Mouse (Mus musculus) limb, embryonic 14.5 days (tissue): ENCODE measurements at regions not wholly inside any gene's neighbourhood (a gene's known extent, or its start where the extent isn't known, plus 50 kb on each side); places are given as distances from the start of the nearest gene placed in this dataset.

Experiments
- ATAC-seq: fragments of 200-750 bp; cut with Nextera tagmentation; 2 replicates; pipeline ENCODE4 v1.8.0; 2017; ENCODE audit warnings: low read depth, moderate number of reproducible peaks, moderate TSS enrichment; ENCODE audit not compliant: low FRiP score
- DNase-seq: peaks from one replicate; pipeline ENCODE4 v3.0.0-alpha.2; 2015; ENCODE audit warnings: low spot score
- H3K27ac ChIP-seq: fragments of 300-500 bp; sonication (generic); replicated peaks from 2 replicates; pipeline ENCODE4 v1.5.1; 2014; ENCODE audit warnings: low read depth, mild to moderate bottlenecking, low read length, moderate library complexity, mixed read lengths
- H3K27me3 ChIP-seq: fragments of 300-500 bp; sonication (generic); 2 replicates; pipeline ENCODE4 v1.6.1; 2014; ENCODE audit warnings: low read length, mixed read lengths; ENCODE audit not compliant: control insufficient read depth, insufficient read depth
- H3K36me3 ChIP-seq: fragments of 300-500 bp; sonication (generic); 2 replicates; pipeline ENCODE4 v1.6.1; 2014; ENCODE audit warnings: mild to moderate bottlenecking, low read length, moderate library complexity, mixed read lengths; ENCODE audit not compliant: control insufficient read depth, insufficient read depth
- H3K4me1 ChIP-seq: fragments of 300-500 bp; sonication (generic); 2 replicates; pipeline ENCODE4 v1.6.1; 2014; ENCODE audit warnings: antibody characterized with exemption, low read length, mixed read lengths; ENCODE audit not compliant: control insufficient read depth, insufficient read depth
- H3K4me2 ChIP-seq: fragments of 300-500 bp; sonication (generic); replicated peaks from 2 replicates; pipeline ENCODE4 v1.6.1; 2014; ENCODE audit warnings: low read depth, mild to moderate bottlenecking, low read length, moderate library complexity; ENCODE audit not compliant: severe bottlenecking
- H3K4me3 ChIP-seq: fragments of 300-500 bp; sonication (generic); replicated peaks from 2 replicates; pipeline ENCODE4 v1.5.1; 2014; ENCODE audit warnings: low read length
- H3K9ac ChIP-seq: fragments of 300-500 bp; sonication (generic); 2 replicates; pipeline ENCODE4 v1.6.1; 2014; ENCODE audit warnings: mild to moderate bottlenecking, low read depth, low read length, moderate library complexity; ENCODE audit not compliant: severe bottlenecking
- H3K9me3 ChIP-seq: fragments of 300-500 bp; sonication (generic); 2 replicates; pipeline ENCODE4 v1.6.1; 2016; ENCODE audit warnings: low read length; ENCODE audit not compliant: control insufficient read depth
- POLR2A ChIP-seq: fragments of 200-500 bp; IDR thresholded peaks from 2 replicates; pipeline ENCODE4 v1.8.0; 2012; ENCODE audit warnings: inconsistent platforms, mild to moderate bottlenecking, moderate library complexity, borderline replicate concordance; ENCODE audit not compliant: insufficient read depth, insufficient read length; ENCODE audit errors: extremely low read depth
- WGBS: fragments of 180-500 bp; shearing (Covaris S2); extraction: QIAGEN DNeasy Blood & Tissue Kit; methylation state at CpG from one replicate; pipeline ENCODE4 v1.1.7; 2014; 5-methylcytosine and 5-hydroxymethylcytosine counted together

DNA sequence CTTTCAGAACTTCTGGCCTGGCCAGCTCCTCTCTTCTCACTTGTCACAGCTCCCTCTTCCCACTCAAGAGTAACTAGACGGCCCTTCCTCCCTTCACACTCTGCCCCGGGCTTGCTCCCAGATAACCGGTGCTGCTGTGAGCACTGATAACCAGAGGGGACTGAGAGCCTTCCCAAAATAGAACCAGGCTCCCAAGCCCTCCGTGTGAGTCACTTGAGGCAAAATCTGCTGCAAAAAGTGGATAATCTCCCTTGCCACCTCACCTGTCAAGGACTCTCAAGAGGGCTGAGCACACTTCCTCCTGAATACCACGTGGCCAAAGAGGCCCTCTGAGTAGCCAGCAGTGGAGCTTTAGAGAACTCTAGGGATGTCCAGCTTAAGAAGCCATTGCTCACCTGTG, 257.6 kb upstream of the Irx2 start:
- Histone ChIP-seq H3K4me3 (no peak overlapping the region), H3K9me3 (no peaks in the 10 kb centered on the region), H3K27ac (no peak overlapping the region), H3K27me3 (peaks cover 21% of the 10 kb centered on the region), H3K9ac (no peak overlapping the region), H3K4me2 (no peak overlapping the region), H3K36me3 (no peaks in the 10 kb centered on the region), H3K4me1 (peaks cover 8% of the 10 kb centered on the region)
- ATAC-seq (no peak), DNase-seq (no peak)
- WGBS, result 58% methylated on average over 5 of the region's 5 CpGs
- TF ChIP-seq POLR2A, result no peak

DNA sequence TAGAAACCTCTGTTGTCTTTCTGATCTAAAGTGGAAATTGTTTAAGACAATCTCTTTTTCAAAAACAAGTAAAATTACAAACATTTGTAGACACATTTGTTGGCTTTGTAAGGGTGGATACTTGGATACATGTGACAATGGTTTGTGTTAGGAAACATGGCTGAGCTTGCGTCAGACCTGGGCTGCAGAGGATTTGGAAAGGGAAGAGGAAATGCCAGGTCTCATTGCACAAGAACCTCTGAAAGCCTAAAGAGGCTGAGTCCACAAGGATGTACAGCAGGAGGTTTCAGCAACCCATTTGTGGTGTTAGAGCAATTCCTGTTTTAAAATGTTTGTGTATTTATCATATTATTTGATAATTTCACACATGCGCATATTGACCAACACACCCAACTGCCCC, 235.3 kb upstream of the Irx2 start:
- WGBS, result 96% methylated on average over 2 of the region's 2 CpGs
- DNase-seq (no peak), ATAC-seq (no peak)
- Histone ChIP-seq H3K4me1 (no peaks in the 10 kb centered on the region; the same call in 1 of the 2 replicates), H3K4me3 (no peak overlapping the region), H3K9me3 (no peaks in the 10 kb centered on the region), H3K9ac (no peak overlapping the region), H3K27me3 (no peaks in the 10 kb centered on the region), H3K27ac (no peak overlapping the region), H3K4me2 (no peak overlapping the region), H3K36me3 (no peaks in the 10 kb centered on the region)
- no peak for TF ChIP-seq POLR2A

DNA sequence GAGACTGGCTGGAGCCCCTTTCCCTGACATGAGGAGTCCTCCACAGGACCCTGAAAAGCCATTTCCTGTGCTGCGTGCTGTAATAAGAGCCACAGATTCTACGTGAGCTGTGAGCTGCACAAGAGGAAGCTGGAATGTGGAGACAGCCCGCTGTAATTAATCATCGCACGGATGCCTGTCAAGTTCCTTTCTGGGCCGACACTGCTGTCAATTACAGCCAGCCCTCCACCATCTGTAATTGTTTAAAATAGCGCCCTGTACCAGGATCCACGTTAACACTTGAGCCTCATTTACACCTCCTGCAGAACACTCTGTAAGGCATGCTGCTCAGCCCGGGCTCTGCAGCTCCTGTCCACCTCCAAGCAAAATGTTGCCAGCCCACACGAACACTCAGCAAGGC, 227.9 kb upstream of the Irx2 start:
- peak; percentile 65 for DNase-seq
- H3K27me3 ChIP-seq, result no peaks in the 10 kb centered on the region
- TF ChIP-seq POLR2A, result no peak
- ATAC-seq, result peak; percentile 71
- no peaks in the 10 kb centered on the region for H3K9me3 ChIP-seq
- peak overlapping the region; percentile 39 for H3K4me2 ChIP-seq
- peaks cover 12% of the 10 kb centered on the region for H3K4me1 ChIP-seq
- no peak overlapping the region; the same call in 1 of the 2 replicates for H3K4me3 ChIP-seq
- WGBS, result under 1% methylated on average over 10 of the region's 10 CpGs
- H3K27ac ChIP-seq, result no peak overlapping the region
- 0 out of 2 replicates have a peak overlapping the region, but pooled peaks have one; percentile 28 for H3K9ac ChIP-seq
- H3K36me3 ChIP-seq, result no peaks in the 10 kb centered on the region

DNA sequence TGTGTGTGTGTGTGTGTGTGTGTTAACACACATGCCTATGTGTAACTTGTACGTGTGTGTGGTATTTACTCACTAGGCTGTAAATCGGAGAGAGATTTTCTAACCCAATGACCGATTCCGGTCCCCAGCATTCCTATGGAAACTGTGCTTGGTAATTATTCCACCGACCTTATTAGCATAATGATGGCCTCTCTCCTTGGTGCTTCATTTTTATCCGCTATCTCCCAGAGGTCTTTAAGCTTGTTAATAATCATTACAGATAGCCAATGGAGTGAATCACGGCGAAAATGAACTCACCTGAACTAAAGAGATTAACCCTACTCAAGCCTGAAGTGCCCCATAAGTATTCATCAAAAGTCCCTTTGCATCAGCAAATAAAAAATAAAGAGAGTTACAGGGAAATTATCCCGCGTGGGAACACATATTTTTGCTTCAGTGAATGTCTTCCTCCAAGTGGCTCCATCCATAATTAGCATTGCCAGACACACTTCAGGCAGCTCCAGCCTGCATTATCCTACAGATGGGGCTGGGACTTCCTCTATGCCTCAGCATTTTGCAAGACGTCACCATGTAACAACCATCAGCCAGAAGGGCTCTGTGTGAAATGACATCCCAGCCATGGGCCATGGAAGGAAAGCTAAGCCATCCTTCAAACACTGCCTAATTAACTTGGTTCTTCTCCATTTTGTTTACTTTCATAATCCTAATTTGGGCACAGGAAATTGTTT, 219.2 kb upstream of the Irx2 start:
- 84% methylated on average over 11 of the region's 11 CpGs for WGBS
- Histone ChIP-seq H3K27me3 (no peaks in the 10 kb centered on the region), H3K27ac (no peak overlapping the region), H3K4me3 (no peak overlapping the region), H3K4me1 (no peaks in the 10 kb centered on the region), H3K4me2 (no peak overlapping the region), H3K9ac (no peak overlapping the region), H3K36me3 (no peaks in the 10 kb centered on the region), H3K9me3 (no peaks in the 10 kb centered on the region)
- ATAC-seq, result no peak
- no peak for TF ChIP-seq POLR2A
- no peak for DNase-seq

DNA sequence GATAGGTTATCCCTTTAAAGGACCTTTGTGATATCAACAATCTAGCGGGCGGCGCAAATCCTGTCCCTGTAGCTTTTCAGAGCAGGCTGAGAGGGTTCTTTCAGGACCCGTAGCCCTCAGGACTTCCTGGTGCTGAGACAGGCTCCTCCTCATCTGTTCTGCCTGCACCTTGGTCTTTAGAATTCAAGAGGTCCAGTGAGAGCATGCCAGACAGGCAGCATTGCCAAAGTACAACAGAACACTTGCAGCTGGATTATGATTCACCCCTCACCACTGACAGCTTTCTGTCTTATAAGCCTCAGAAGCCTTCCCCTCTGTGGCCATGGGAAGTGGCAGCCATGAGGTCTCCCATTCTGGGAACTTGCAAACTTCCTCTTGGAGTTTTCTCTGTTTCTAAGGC, 216.0 kb upstream of the Irx2 start:
- 88% methylated on average over 4 of the region's 4 CpGs for WGBS
- H3K27ac ChIP-seq, result no peak overlapping the region
- H3K9me3 ChIP-seq, result no peaks in the 10 kb centered on the region
- TF ChIP-seq POLR2A, result no peak
- no peaks in the 10 kb centered on the region for H3K27me3 ChIP-seq
- ATAC-seq (no peak), DNase-seq (no peak)
- H3K36me3 ChIP-seq, result no peaks in the 10 kb centered on the region
- H3K4me3 ChIP-seq, result no peak overlapping the region
- H3K4me1 ChIP-seq, result no peaks in the 10 kb centered on the region
- no peak overlapping the region for H3K4me2 ChIP-seq
- no peak overlapping the region for H3K9ac ChIP-seq
